Mouse (Mus musculus) thymus, adult 2 months (tissue): ENCODE results near the gene Id1. TPM values are rescaled to one million over a fixed set of nuclear protein-coding genes. Genes with fewer than 3 reads are reported as not detected.

Experiments used
- DNase-seq: peaks from one replicate; pipeline ENCODE4 v3.0.0; 2021
- H3K27ac ChIP-seq: fragments of 200-500 bp; 2 replicates; pipeline ENCODE4 v1.5.1; 2012; ENCODE audit warnings: low read length, control low read depth; ENCODE audit not compliant: control insufficient read depth, insufficient read depth
- H3K27me3 ChIP-seq: fragments of 200-500 bp; 2 replicates; pipeline ENCODE4 v1.6.1; 2012; ENCODE audit warnings: mild to moderate bottlenecking, low read length, moderate library complexity, mixed read lengths; ENCODE audit not compliant: control insufficient read depth, insufficient read depth
- H3K36me3 ChIP-seq: fragments of 200-500 bp; 2 replicates; pipeline ENCODE4 v1.6.1; 2012; ENCODE audit warnings: mild to moderate bottlenecking, low read length, moderate library complexity; ENCODE audit not compliant: control insufficient read depth, insufficient read depth
- H3K4me1 ChIP-seq: fragments of 200-500 bp; replicated peaks from 2 replicates; pipeline ENCODE4 v1.6.1; 2012; ENCODE audit warnings: low read length; ENCODE audit not compliant: control insufficient read depth, insufficient read depth
- H3K4me3 ChIP-seq: fragments of 200-500 bp; 2 replicates; pipeline ENCODE4 v1.5.1; 2012; ENCODE audit warnings: mild to moderate bottlenecking, low read length, control low read depth, moderate library complexity; ENCODE audit not compliant: control insufficient read depth, insufficient read depth
- CTCF ChIP-seq: fragments of 200-500 bp; IDR thresholded peaks from 2 replicates; pipeline ENCODE4 v1.5.1; 2012; ENCODE audit warnings: mild to moderate bottlenecking, control low read depth, low read length, moderate library complexity, borderline replicate concordance; ENCODE audit not compliant: control insufficient read depth, poor library complexity, insufficient read depth; ENCODE audit errors: extremely low read depth
- POLR2A ChIP-seq: fragments of 200-500 bp; IDR thresholded peaks from 2 replicates; pipeline ENCODE4 v1.6.1; 2012; ENCODE audit warnings: mild to moderate bottlenecking, low read length, control low read depth, moderate library complexity; ENCODE audit not compliant: control insufficient read depth, poor library complexity, insufficient read depth; ENCODE audit errors: extremely low read depth
- WGBS: fragments of 180-500 bp; shearing (Covaris S2); methylation state at CpG from one replicate; pipeline ENCODE4 v1.1.7; 2018; 5-methylcytosine and 5-hydroxymethylcytosine counted together
- polyA plus RNA-seq: library from polyadenylated mRNA; depleted of rRNA; stranded (reverse); fragments of >200 nt; gene quantifications from 2 replicates; pipeline ENCODE4 v1.2.3, GENCODE M21; 2012

Gene Id1
- polyA plus RNA-seq, 1 experiment, result 66.4 TPM

DNA sequence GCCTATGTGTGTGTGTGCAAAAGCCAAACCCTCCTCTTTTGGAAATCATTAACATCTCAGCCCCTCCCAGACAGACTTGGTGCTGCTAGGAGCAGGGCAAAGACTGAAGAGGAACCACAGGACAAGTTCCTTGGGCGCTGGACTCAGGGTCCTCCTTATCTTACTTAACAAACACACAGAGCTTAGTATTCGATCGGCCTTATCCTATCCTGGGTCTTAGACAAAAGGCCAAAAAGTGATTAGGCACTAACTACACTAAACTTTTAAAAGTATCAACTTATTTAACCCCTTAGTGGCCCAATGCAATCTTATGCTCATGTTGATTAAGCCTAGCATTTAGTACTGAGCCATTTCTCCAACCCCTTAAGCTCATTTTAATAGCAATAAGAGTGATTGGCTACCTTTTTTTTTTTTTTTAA lies 3.8 kb downstream of the Id1 start:
- Histone ChIP-seq H3K4me3 (no peak overlapping the region), H3K27me3 (peaks cover 22% of the 10 kb centered on the region), H3K36me3 (no peaks in the 10 kb centered on the region), H3K27ac (no peak overlapping the region), H3K4me1 (peaks cover 34% of the 10 kb centered on the region)
- TF ChIP-seq POLR2A (no peak), CTCF (no peak)
- no peak for DNase-seq
- 21% methylated on average over 3 of the region's 3 CpGs for WGBS

DNA sequence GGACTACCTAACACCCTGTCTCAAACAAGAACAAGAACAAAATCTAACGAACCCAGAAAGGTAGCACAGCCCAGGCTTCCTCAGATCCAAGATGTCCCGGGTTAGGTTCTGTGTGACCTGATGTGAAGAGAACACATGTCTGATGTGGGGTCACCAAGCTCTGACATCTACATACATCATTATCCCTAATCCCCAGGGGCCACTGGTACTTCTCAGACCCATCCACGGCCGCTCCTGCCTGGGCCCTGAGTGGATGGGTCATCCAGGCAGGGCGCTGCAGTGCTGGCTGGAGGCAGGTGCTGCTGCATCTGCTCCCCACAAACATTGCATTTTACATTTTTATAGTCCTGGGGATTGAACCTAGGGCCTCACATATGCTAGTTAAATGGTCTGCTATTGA lies 4.4 kb downstream of the Id1 start:
- Histone ChIP-seq H3K27ac (no peak overlapping the region), H3K36me3 (no peaks in the 10 kb centered on the region), H3K4me1 (peaks cover 32% of the 10 kb centered on the region), H3K27me3 (peaks cover 19% of the 10 kb centered on the region), H3K4me3 (no peak overlapping the region)
- no peak for DNase-seq
- WGBS, result 95% methylated on average over 5 of the region's 5 CpGs
- no peak for TF ChIP-seq CTCF
- no peak for TF ChIP-seq POLR2A

DNA sequence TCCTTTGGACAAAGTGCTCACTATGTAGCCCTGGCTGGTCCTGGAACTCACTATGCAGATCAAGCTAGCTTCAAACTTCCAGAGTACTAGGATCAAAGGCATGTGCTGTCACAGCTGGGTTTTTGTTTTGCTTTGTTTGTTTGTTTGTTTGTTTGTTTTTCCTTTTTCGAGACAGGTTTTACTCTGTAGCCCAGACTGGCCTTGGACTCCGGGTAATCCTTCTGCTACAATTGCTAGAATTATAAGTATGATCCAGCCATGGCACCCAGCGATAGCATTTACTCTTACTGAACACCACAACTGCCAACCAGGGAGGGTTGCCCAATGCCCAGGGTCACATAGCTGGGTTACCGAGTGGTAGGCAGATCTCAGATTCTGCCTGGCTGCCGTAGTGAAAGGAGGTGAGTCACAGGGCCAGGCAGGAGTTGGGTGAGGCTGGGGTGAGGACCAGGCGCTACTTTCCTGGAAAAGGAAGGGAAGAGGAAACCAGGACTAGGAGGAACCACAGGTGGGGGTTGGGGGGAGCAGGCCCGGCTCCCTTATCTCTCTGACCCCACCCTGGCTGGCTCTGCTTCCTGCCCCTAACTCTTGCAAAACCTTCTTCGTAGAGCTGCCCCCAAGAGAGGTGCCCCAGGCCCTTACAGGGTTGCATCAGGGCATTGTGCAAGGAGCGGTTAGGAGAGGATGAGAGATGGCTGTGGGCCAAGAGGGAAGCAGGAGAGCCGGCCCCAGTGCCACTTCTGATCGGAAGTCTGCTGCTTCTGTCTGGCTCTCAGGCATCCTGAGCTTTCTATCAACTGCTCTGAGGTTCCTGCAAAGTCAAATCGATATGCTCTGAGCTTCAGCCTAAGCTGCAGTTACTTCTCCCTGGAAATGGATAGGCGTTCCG lies 5.3 kb downstream of the Id1 start:
- Histone ChIP-seq H3K36me3 (no peaks in the 10 kb centered on the region), H3K27me3 (peaks cover 17% of the 10 kb centered on the region), H3K4me1 (peaks cover 24% of the 10 kb centered on the region), H3K4me3 (no peak overlapping the region), H3K27ac (no peak overlapping the region)
- TF ChIP-seq POLR2A (no peak), CTCF (no peak)
- WGBS, result 27% methylated on average over 14 of the region's 14 CpGs
- DNase-seq, result no peak

DNA sequence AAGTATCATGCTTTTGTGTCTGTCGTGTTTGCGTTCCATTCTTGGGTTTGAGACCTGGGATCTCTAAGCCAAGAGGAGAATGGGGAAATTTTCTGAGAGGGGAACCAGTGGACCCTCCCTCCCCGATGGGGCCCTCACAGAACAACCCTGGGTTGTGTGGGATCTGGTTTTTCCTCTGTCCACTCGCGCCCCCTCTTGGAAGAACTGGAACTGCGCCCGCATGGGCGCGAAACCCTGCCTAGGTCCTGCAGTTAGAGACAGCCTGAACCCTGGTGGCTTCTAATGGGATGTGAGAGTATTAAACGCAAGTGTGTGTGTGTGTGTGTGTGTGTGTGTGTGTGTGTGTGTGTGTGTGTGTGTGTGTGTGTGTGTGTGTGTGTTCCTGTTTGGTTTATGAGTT lies 6.4 kb downstream of the Id1 start:
- H3K4me3 ChIP-seq, result no peak overlapping the region
- WGBS, result 24% methylated on average over 10 of the region's 10 CpGs
- H3K4me1 ChIP-seq, result peaks cover 17% of the 10 kb centered on the region

DNA sequence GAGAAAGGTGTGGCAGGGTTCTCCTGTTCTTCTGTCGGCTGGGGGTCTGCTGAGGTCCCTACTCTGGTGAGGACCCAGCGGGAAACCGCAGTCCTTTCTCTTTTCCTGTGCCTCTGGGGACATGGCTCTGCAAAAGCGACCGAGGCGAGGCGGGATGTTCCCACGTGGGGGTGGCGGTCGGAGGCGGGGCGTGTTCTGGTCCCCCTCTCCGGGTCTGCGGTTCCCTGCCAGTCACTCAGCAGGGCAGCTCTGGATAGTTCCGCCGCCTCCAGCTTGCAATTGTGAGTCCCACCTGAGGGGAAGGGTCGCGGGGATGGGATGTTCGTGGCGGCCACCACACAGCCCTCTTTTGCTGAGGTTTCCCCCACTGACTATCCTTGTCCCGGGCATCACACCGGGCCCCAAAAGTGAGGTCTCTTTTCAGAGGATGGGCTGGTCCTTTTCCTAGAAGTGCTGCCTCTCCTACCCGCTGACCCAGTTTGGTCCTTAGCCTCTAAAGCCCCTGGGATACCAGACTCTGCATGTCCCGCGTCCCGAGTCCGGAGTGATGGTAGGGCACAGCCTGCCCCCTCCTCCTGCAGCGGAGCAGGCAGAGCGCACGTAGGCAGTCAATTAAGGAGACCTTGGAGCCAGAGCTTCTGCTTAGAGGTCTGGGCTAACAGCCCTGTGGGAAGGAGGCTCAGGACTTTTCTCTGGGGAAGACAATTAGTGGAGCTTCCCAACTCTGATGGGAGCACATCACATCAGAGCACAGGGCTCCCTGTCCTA lies 18.1 kb downstream of the Id1 start, which contains the start of gene Cox4i2:
Cox4i2 (plus strand) TSS at position 230 of the 768 bp plus-strand sequence.
- no peak within 1 kb of the TSS for H3K27ac ChIP-seq
- no peak for DNase-seq
- TF ChIP-seq POLR2A (no peak), CTCF (no peak)
- no peaks in the 10 kb centered on the region for H3K27me3 ChIP-seq
- H3K4me3 ChIP-seq, result no peak within 1 kb of the TSS
- 10% methylated on average over 30 of the region's 30 CpGs for WGBS
- H3K36me3 ChIP-seq, result no peaks in the 10 kb centered on the region
- peaks cover 12% of the 10 kb centered on the region for H3K4me1 ChIP-seq

More for the DNA sequence above, 6.4 kb downstream of the Id1 start:
- DNase-seq, result peak; percentile 64
- TF ChIP-seq CTCF, result peak; percentile 72
- no peak for TF ChIP-seq POLR2A
- H3K36me3 ChIP-seq, result no peaks in the 10 kb centered on the region
- H3K27ac ChIP-seq, result no peak overlapping the region
- H3K27me3 ChIP-seq, result peaks cover 8% of the 10 kb centered on the region; the same call in 1 of the 2 replicates

DNA sequence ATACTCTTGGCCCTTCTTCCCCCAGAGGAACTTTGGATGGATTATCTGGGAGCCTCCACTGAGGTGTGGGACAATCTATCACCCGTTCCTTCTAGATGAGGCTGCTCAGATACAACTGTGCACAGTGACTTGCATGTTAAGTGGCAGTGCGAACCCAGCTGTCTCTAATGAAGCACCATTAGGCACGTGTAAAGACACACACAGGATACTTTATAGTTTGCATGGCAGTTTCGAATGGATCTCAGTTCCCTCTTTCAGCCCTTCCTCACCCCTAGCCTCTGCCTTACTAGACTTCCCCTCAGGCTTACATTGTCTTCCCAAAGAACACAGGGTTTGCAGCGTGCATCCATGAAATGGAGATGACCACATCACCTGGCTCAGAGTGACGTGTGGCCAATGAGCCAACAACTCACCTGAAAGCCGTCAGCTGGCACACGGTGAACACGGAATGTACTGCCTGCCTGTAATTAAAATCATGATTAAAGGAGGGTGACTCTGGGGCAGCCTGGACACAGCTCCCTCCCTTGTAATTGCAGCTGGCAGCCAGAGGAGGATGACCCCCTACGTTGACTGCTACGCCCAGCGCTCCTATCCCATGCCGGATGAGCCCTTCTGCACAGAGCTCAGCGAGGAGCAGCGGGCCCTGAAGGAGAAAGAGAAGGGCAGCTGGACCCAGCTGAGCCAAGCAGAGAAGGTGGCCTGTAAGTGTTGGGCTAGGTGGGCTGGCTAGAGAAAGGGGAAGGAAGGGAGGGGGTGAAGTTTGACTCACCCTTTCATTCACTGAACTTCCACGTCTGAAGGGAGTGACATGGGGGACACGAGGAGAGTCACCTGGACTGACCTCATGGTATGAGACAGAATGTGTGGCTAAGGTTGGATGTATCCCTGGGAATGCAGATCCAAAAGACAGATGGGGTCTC lies 20.7 kb downstream of the Id1 start:
- TF ChIP-seq POLR2A, result no peak
- TF ChIP-seq CTCF, result no peak
- Histone ChIP-seq H3K27ac (no peak overlapping the region), H3K36me3 (no peaks in the 10 kb centered on the region), H3K4me3 (no peak overlapping the region), H3K27me3 (no peaks in the 10 kb centered on the region), H3K4me1 (peaks cover 12% of the 10 kb centered on the region)
- 75% methylated on average over 17 of the region's 17 CpGs for WGBS
- no peak for DNase-seq
